Mouse (Mus musculus): ENCODE results near the gene Adat1.
"Not testable (repeated sequence)": the region's sequence is repeated elsewhere in the genome, so short reads cannot be mapped to it uniquely, and the experiment has no call there.

Gene Adat1

DNA sequence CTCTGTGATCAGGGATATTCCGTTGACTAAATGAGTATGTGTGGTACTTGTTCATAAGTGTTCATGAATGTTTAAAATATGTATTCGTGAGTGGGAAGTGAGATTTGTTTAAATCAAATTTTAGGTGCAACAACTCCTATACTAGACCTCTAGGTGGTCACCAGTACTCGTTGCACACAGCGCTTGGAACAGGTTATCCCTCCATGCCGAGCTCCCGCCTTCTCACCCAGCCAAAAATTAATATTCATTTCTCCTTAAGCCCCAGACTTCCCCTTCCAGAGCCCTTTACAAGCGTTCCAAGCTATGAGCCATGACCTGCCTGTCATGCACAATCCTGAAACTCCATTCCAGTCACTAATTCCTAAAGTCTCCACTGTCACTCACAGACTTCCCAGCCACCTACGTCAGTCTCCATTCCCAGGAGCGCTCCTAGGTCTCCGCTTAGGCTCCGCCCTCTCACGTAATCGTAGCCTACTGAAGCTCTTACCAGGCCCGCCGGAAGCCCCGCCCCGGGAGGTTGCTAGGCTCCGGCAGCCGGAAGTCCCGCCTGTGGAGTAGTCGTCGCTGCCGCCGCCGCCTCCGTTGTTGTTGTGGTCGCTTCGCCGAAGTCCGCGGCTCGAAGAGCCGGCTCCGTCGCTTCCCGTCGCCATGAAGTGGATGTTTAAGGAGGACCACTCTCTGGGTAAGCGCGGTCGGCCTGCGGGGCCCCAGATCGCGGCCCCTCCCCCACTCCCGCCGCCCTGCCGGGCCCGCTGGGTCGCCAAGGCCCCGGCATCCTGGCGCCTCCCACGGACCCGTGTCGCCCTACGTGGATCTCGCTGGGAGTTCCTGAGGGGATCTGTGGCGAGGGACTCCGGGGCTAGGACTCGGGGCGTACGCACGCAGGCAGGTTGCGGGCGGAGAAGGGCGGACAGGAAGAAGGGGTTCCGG lies 51.7 kb downstream of the Adat1 start, which contains the start of gene Gabarapl2:
Gene Gabarapl2 (plus strand): TSS at position 533 of the 930 bp plus-strand sequence.
- Histone ChIP-seq H3K4me3 (replicated peaks; ENCODE audit: low read length) (peak within 1 kb of the TSS; percentile 100), H3K27me3 (ENCODE audit: insufficient read depth, low read length) (no peaks in the 10 kb centered on the region), H3K9me3 (ENCODE audit: low read length) (no peaks in the 10 kb centered on the region), H3K36me3 (ENCODE audit: insufficient read depth, low read length) (peaks cover 39% of the 10 kb centered on the region), H3K4me1 (replicated peaks; ENCODE audit: low read depth, low read length) (peaks cover 90% of the 10 kb centered on the region)
- TF ChIP-seq CTCF (conservative IDR thresholded peaks at IDR 0.05; ENCODE audit: low read length) (no peak), NANOG (IDR thresholded peaks at IDR 0.05; ENCODE audit: borderline replicate concordance, low read length) (no peak), POU5F1 (IDR thresholded peaks at IDR 0.05; ENCODE audit: borderline replicate concordance, low read length) (no peak)

GRCm38 (mm10) chr8:111939516-111940142 lies 52.5 kb downstream of the Adat1 start:
- Histone ChIP-seq H3K4me3 (replicated peaks; ENCODE audit: low read length) (peak overlapping the region; percentile 100), H3K27me3 (ENCODE audit: insufficient read depth, low read length) (no peaks in the 10 kb centered on the region), H3K36me3 (ENCODE audit: insufficient read depth, low read length) (peaks cover 31% of the 10 kb centered on the region), H3K9me3 (ENCODE audit: low read length) (no peaks in the 10 kb centered on the region), H3K4me1 (replicated peaks; ENCODE audit: low read depth, low read length) (peaks cover 90% of the 10 kb centered on the region)
- TF ChIP-seq NANOG (IDR thresholded peaks at IDR 0.05; ENCODE audit: borderline replicate concordance, low read length), result no peak
- TF ChIP-seq POU5F1 (IDR thresholded peaks at IDR 0.05; ENCODE audit: borderline replicate concordance, low read length), result peak; percentile 69; the same call in 1 of the 2 replicates

- H3K4me3 ChIP-seq (replicated peaks; ENCODE audit: low read length); H3K27me3 ChIP-seq (ENCODE audit: insufficient read depth, low read length); H3K9me3 ChIP-seq (ENCODE audit: low read length): not testable (repeated sequence)
- H3K36me3 ChIP-seq (ENCODE audit: insufficient read depth, low read length), result peaks cover 18% of the 10 kb centered on the region
- peaks cover 83% of the 10 kb centered on the region for H3K4me1 ChIP-seq (replicated peaks; ENCODE audit: low read depth, low read length)
Measured at GRCm38 (mm10) chr8:111938076-111938985, 53.8 kb downstream of the Adat1 start.

GRCm38 (mm10) chr8:111937184-111937583 lies 54.9 kb downstream of the Adat1 start:
- Histone ChIP-seq H3K4me1 (replicated peaks; ENCODE audit: low read depth, low read length) (peaks cover 83% of the 10 kb centered on the region), H3K4me3 (replicated peaks; ENCODE audit: low read length) (no peak overlapping the region), H3K36me3 (ENCODE audit: insufficient read depth, low read length) (peaks cover 7% of the 10 kb centered on the region), H3K9me3 (ENCODE audit: low read length) (no peaks in the 10 kb centered on the region), H3K27me3 (ENCODE audit: insufficient read depth, low read length) (no peaks in the 10 kb centered on the region)
- TF ChIP-seq POU5F1 (IDR thresholded peaks at IDR 0.05; ENCODE audit: borderline replicate concordance, low read length), result no peak
- no peak for TF ChIP-seq NANOG (IDR thresholded peaks at IDR 0.05; ENCODE audit: borderline replicate concordance, low read length)
- TF ChIP-seq CTCF (conservative IDR thresholded peaks at IDR 0.05; ENCODE audit: low read length), result no peak

DNA sequence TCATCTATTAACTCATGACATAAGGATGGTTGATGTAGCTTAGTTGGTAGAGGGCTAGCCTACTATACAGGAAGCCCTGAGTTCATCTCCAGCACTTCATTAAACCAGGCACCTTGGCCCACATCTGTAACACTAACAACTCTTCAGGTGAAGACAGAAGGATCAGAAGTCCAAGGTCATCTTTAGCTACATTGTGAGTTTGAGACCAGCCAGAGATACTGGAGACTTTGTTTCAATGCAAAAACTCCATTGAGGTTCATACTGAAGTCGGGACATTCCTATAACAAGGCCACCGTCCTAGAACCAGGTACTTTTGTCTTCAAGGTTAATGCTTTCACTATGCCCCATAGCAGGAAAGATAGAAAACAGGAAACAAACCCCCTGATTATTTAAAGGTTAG lies 57.9 kb downstream of the Adat1 start:
- no peaks in the 10 kb centered on the region for H3K9me3 ChIP-seq (ENCODE audit: low read length)
- peaks cover 22% of the 10 kb centered on the region for H3K36me3 ChIP-seq (ENCODE audit: insufficient read depth, low read length)
- H3K27me3 ChIP-seq (ENCODE audit: insufficient read depth, low read length), result no peaks in the 10 kb centered on the region
- no peak for TF ChIP-seq CTCF (conservative IDR thresholded peaks at IDR 0.05; ENCODE audit: low read length)
- TF ChIP-seq POU5F1 (IDR thresholded peaks at IDR 0.05; ENCODE audit: borderline replicate concordance, low read length), result no peak
- no peak for TF ChIP-seq NANOG (IDR thresholded peaks at IDR 0.05; ENCODE audit: borderline replicate concordance, low read length)
- H3K4me1 ChIP-seq (replicated peaks; ENCODE audit: low read depth, low read length), result peaks cover 88% of the 10 kb centered on the region
- H3K4me3 ChIP-seq (replicated peaks; ENCODE audit: low read length), result peak overlapping the region; percentile 94; the same call in 1 of the 2 replicates

GRCm38 (mm10) chr8:111933348-111934076 lies 58.6 kb downstream of the Adat1 start, which contains the start of gene Tmem231:
TSS of gene Tmem231 (minus strand) at chr8:111933881.
- Histone ChIP-seq H3K4me3 (replicated peaks; ENCODE audit: low read length) (peak within 1 kb of the TSS; percentile 94), H3K36me3 (ENCODE audit: insufficient read depth, low read length) (peaks cover 27% of the 10 kb centered on the region)

DNA sequence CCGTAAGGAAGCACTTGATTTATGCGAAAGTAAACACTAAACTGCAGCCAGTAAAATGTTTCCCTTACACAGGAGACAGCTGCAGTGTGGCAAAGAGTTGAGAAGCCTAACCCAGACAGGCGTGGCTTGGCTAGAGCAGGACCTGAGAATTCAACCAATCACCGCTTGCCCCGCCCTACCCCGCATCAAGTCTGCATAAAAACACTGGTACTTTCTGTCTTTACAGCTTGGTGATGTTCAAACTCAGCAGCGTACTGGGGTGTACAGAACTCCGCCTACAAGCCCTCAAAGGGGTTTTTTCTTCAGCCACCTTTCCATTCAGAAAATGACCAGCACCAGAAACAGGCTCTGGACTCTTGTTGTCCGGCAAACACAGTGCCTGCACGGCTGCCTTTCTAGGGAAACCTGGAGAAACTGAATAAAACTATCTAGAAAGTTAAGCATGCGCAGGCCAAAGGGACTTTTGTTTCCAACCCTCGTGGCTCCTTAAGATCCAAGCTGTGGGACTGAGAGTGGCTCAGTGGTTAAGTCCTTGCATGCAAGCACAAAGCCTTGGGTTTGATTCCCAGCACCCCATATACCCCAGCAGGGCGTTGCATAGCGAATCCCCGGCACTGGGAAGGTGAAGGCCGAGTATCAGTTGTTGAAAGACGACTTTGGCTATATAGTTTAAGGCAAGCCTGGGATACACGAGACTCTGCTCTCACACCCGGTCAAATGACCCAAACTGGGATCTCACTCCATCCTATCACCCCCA lies 59.3 kb downstream of the Adat1 start:
- Histone ChIP-seq H3K4me1 (replicated peaks; ENCODE audit: low read depth, low read length) (peaks cover 81% of the 10 kb centered on the region), H3K27me3 (ENCODE audit: insufficient read depth, low read length) (no peaks in the 10 kb centered on the region), H3K4me3 (replicated peaks; ENCODE audit: low read length) (peak overlapping the region; percentile 94), H3K9me3 (ENCODE audit: low read length) (no peaks in the 10 kb centered on the region), H3K36me3 (ENCODE audit: insufficient read depth, low read length) (peaks cover 29% of the 10 kb centered on the region)
- TF ChIP-seq CTCF (conservative IDR thresholded peaks at IDR 0.05; ENCODE audit: low read length) (no peak), POU5F1 (IDR thresholded peaks at IDR 0.05; ENCODE audit: borderline replicate concordance, low read length) (no peak), NANOG (IDR thresholded peaks at IDR 0.05; ENCODE audit: borderline replicate concordance, low read length) (no peak)

More at GRCm38 (mm10) chr8:111933348-111934076, 58.6 kb downstream of the Adat1 start, which contains the start of gene Tmem231:
- no peaks in the 10 kb centered on the region for H3K27me3 ChIP-seq (ENCODE audit: insufficient read depth, low read length)
- TF ChIP-seq CTCF (conservative IDR thresholded peaks at IDR 0.05; ENCODE audit: low read length), result no peak
- no peak for TF ChIP-seq NANOG (IDR thresholded peaks at IDR 0.05; ENCODE audit: borderline replicate concordance, low read length)
- TF ChIP-seq POU5F1 (IDR thresholded peaks at IDR 0.05; ENCODE audit: borderline replicate concordance, low read length), result no peak
- no peaks in the 10 kb centered on the region for H3K9me3 ChIP-seq (ENCODE audit: low read length)
- H3K4me1 ChIP-seq (replicated peaks; ENCODE audit: low read depth, low read length), result peaks cover 85% of the 10 kb centered on the region

Measured in E14TG2a.4 (cell line).